Mouse (Mus musculus) CD4-positive, CD25-positive, alpha-beta regulatory T cell, adult 4 months (primary cell): Measurements from ENCODE around the gene Timm17b. TPM values are rescaled to one million over a fixed set of nuclear protein-coding genes. Genes with fewer than 3 reads are reported as not detected.

Experiments
- ATAC-seq: one replicate; pipeline ENCODE4 v1.8.0; 2017
- polyA plus RNA-seq, 2 experiments: library from polyadenylated mRNA; unstranded; fragments of 100-300 nt; shearing (Covaris generic); gene quantifications; one replicate each; pipeline ENCODE4 v1.2.1; 2017

Gene Timm17b
- polyA plus RNA-seq, 2 experiments from 2014 or later: 107 to 109 TPM

- no peak for ATAC-seq
These were observed 22.9 kb downstream of the Timm17b start for GRCm38 (mm10) chrX:7922032-7922431.

DNA sequence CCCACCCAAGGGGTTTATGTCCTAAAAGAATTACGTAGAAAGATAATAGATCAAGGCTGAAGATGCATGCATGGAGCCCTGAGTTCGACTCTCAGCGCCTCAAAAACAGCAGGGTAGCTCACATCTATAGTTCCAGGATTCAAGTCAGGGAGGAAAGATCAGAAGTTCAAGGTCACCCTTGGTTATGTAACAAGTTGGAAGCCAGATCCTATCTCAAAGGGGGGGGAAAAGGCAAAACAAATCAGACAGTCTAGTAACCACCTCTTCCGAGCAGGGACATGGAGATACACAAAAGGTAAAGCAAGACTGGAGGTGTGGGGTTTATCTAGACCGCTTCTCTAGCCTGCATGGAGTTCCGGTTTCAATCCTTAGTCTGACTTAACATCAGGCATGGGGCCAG lies 27.1 kb downstream of the Timm17b start:
- no peak for ATAC-seq

- no peak for ATAC-seq
These were observed 28.0 kb downstream of the Timm17b start for GRCm38 (mm10) chrX:7927116-7927515.

DNA sequence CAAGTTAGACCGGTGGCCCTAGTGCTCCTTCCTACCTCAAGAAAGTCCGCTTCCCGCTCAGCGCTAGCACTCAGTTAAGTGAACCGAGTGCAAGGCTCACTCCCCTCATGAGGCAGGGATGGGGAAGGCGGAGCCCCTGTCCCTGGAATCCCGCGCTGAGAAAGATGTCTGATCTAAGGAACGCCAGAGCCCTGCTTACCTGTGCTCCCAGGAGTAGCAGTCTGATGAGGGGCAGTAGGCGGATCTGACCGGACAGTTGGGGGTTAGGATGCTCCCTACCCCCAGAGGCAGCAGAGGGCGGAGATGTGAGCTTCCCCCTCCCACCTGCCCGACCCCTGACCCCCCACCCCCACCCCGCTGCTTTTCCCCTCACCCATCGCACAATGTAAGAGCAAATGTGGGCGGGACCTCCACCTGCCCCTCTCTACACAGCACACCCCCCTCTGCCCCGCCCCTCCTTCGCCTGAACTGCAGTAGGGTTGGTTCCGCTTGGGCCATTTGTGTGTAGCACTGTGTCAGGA lies 29.2 kb downstream of the Timm17b start, which contains the start of gene Eras:
Eras (minus strand) TSS at position 338 of the 521 bp plus-strand sequence.
- no peak for ATAC-seq

DNA sequence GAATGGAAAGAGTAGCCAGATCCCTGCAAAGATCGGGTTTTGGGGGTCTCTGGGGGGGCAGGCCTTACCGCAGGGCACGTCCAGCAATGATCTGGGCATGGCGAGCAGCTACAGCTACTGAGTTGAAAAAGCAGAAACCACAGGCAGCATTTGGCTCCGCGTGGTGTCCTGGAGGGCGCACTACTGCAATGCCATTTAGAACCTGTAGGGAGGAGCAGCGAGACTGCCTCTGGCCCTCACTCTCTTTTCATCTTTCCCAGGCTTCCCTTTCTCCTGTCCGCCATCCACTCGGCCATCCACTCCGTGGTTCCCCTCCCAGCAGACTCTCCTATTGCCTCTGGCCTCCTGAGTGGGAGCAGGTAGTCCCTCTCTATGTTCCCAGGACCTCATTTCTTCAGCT lies 37.7 kb downstream of the Timm17b start:
- ATAC-seq: no peak

- no peak for ATAC-seq
These were observed 38.5 kb downstream of the Timm17b start for GRCm38 (mm10) chrX:7937667-7938066.

DNA sequence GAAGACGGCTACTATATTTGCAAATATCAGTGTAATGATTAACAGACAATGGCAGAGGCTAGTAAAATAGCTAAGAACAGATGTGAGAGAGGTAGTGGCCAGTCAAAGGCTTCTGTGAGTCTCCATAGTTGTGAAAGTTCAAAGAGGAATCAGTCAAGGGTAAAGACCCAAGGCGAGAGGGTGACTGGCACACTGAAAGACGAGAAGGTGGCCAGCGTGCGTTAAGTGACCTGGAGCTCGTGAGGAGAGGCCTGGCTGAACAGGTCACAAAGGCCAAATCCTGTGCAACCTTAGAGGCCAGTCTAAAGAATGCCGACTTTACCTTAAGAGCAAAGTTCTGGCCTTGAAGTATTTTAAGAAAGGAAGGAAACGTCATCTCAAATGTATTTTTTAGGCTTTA lies 46.5 kb downstream of the Timm17b start:
- ATAC-seq: no peak

DNA sequence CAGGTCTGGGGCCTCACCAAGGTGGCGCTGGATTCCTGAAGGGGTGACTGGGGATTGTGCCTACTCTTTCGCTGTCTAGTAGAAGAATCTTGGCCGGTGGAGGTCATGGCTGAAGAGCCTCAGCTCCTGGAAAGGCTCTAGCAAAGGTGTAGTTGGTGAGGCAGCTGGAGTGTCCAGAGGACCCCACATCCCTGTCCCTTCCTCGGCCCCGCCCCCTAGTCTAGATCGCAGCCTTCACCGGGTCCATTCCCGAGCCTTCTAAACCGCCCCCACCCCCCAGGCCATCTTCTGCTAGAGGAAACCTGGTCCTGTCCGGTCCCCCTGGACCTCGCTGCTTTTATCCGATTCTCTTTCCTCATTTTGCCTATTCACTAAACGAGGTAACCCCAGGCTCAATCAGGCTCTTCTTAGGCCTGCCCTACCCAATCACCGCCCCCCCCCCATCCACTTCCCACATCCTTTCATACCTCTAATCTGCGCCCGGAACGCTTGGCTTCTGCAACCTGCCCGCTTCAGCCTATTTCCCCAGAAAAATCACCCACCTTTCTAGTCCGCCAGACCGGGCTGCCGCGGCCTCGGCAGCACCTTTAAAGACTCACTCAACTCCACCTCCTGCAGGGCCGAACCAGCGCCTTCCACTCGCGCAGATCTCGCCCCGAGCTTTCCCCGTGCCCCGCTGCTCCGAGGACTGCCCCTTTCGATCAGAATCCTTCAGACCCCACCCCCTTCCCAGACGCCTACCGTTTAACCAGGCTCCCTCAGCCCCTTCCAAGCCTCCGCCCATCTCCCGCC lies 48.1 kb downstream of the Timm17b start, which contains the start of gene Hdac6:
Hdac6 (minus strand) TSS at position 782 of the 792 bp plus-strand sequence.
- peak; percentile 37 for ATAC-seq

- ATAC-seq: peak; percentile 92
These were observed 48.8 kb downstream of the Timm17b start for GRCm38 (mm10) chrX:7947900-7948492.

GRCm38 (mm10) chrX:7950091-7950490 lies 50.9 kb downstream of the Timm17b start:
- no peak for ATAC-seq

Other genes starting within 250 kb of the Timm17b start
- gene Prickle3, start 242.1 kb upstream of the Timm17b start, polyA plus RNA-seq: 1 to 10 TPM; 8.3 to 9.4 TPM
- 100 to 1,000 TPM; 147 to 155 TPM for gene Plp2, start 228.0 kb upstream of the Timm17b start, polyA plus RNA-seq
- not detected for gene Magix, start 218.1 kb upstream of the Timm17b start, polyA plus RNA-seq
- gene Gpkow, start 202.2 kb upstream of the Timm17b start, polyA plus RNA-seq: 10 to 100 TPM; 50.8 to 69.7 TPM
- 10 to 100 TPM; 42.8 to 76.1 TPM for gene Wdr45, start 185.0 kb upstream of the Timm17b start, polyA plus RNA-seq
- 1 to 10 TPM in 1 of 2 experiments, not detected in 1; 1.0 TPM for gene Gm45208, start 177.1 kb upstream of the Timm17b start, polyA plus RNA-seq
- gene Praf2, start 170.9 kb upstream of the Timm17b start, polyA plus RNA-seq: 10 to 100 TPM; 33.9 to 40.0 TPM
- gene Ccdc120, start 148.5 kb upstream of the Timm17b start, polyA plus RNA-seq: under 1 TPM; 0.20 to 0.52 TPM
- gene Tfe3, start 136.8 kb upstream of the Timm17b start, polyA plus RNA-seq: 10 to 100 TPM in 1 of 2 experiments, 1 to 10 TPM in 1; 8.5 to 14.4 TPM
- 10 to 100 TPM; 58.7 to 98.2 TPM for gene Gripap1, start 109.6 kb upstream of the Timm17b start, polyA plus RNA-seq
- under 1 TPM; 0.63 to 0.72 TPM for gene Kcnd1, start 77.1 kb upstream of the Timm17b start, polyA plus RNA-seq
- gene Otud5, start 58.0 kb upstream of the Timm17b start, polyA plus RNA-seq: 10 to 100 TPM; 13.7 to 28.6 TPM
- 10 to 100 TPM; 33.6 to 41.9 TPM for gene Pim2, start 21.1 kb upstream of the Timm17b start, polyA plus RNA-seq
- gene Slc35a2, start 15.3 kb upstream of the Timm17b start, polyA plus RNA-seq: 10 to 100 TPM; 17.1 to 35.7 TPM
- 100 to 1,000 TPM; 108 to 123 TPM for gene Pqbp1, start 88 bp upstream of the Timm17b start, polyA plus RNA-seq
- gene Gm10491, start 8.5 kb downstream of the Timm17b start, polyA plus RNA-seq: not detected
- not detected for gene Gm10490, start 10.2 kb downstream of the Timm17b start, polyA plus RNA-seq
- not detected for gene Pcsk1n, start 20.5 kb downstream of the Timm17b start, polyA plus RNA-seq
- gene Eras, start 29.2 kb downstream of the Timm17b start, polyA plus RNA-seq: not detected
- 10 to 100 TPM in 1 of 2 experiments, 1 to 10 TPM in 1; 8.3 to 15.9 TPM for gene Hdac6, start 48.5 kb downstream of the Timm17b start, polyA plus RNA-seq
- 10 to 100 TPM; 43.6 to 47.9 TPM for gene Gata1, start 78.7 kb downstream of the Timm17b start, polyA plus RNA-seq
- not detected for gene Glod5, start 119.1 kb downstream of the Timm17b start, polyA plus RNA-seq
- gene Suv39h1, start 175.4 kb downstream of the Timm17b start, polyA plus RNA-seq: 10 to 100 TPM; 16.0 to 31.0 TPM
- 10 to 100 TPM; 13.9 to 22.0 TPM for gene Was, start 191.1 kb downstream of the Timm17b start, polyA plus RNA-seq
- gene Wdr13, start 233.5 kb downstream of the Timm17b start, polyA plus RNA-seq: 10 to 100 TPM; 19.1 to 33.8 TPM
- 100 to 1,000 TPM; 519 to 666 TPM for gene Rbm3, start 246.5 kb downstream of the Timm17b start, polyA plus RNA-seq